Mouse (Mus musculus) hindbrain, embryonic 10.5 days (tissue): ENCODE results near the gene Magi3. TPM values are rescaled to one million over a fixed set of nuclear protein-coding genes. Genes with fewer than 3 reads are reported as not detected.

Experiments
- DNase-seq: peaks from one replicate; pipeline ENCODE4 v3.0.0-alpha.2; 2017; ENCODE audit warnings: low spot score
- H3K27ac ChIP-seq: fragments of 300-500 bp; sonication (generic); 2 replicates; pipeline ENCODE4 v1.5.1; 2016; ENCODE audit warnings: mild to moderate bottlenecking, moderate library complexity
- H3K27me3 ChIP-seq: fragments of 300-500 bp; sonication (generic); 2 replicates; pipeline ENCODE4 v1.6.1; 2016; ENCODE audit warnings: mild to moderate bottlenecking; ENCODE audit not compliant: poor library complexity, insufficient read depth, severe bottlenecking
- H3K36me3 ChIP-seq: fragments of 300-500 bp; sonication (generic); 2 replicates; pipeline ENCODE4 v1.6.1; 2016; ENCODE audit warnings: mild to moderate bottlenecking, moderate library complexity
- H3K4me1 ChIP-seq: fragments of 300-500 bp; sonication (generic); replicated peaks from 2 replicates; pipeline ENCODE4 v1.6.1; 2016; ENCODE audit warnings: mild to moderate bottlenecking
- H3K4me3 ChIP-seq: fragments of 300-500 bp; sonication (generic); 2 replicates; pipeline ENCODE4 v1.5.1; 2016; ENCODE audit warnings: mild to moderate bottlenecking, moderate library complexity
- H3K9me3 ChIP-seq: fragments of 300-500 bp; sonication (generic); 2 replicates; pipeline ENCODE4 v1.6.1; 2016; ENCODE audit warnings: mild to moderate bottlenecking, moderate library complexity
- WGBS: fragments of 180-500 bp; shearing (Covaris S2); methylation state at CpG from one replicate; pipeline ENCODE4 v1.1.7; 2016; 5-methylcytosine and 5-hydroxymethylcytosine counted together
- polyA plus RNA-seq: library from polyadenylated mRNA; unstranded; fragments of >200 nt; fragmentation: Nextera tagmentation; extraction: Ambion mirVana; gene quantifications from 2 replicates; pipeline ENCODE4 v1.2.1, GENCODE M21; 2016

Magi3 gene
- polyA plus RNA-seq, 1 experiment from 2014 or later: 3.8 TPM

DNA sequence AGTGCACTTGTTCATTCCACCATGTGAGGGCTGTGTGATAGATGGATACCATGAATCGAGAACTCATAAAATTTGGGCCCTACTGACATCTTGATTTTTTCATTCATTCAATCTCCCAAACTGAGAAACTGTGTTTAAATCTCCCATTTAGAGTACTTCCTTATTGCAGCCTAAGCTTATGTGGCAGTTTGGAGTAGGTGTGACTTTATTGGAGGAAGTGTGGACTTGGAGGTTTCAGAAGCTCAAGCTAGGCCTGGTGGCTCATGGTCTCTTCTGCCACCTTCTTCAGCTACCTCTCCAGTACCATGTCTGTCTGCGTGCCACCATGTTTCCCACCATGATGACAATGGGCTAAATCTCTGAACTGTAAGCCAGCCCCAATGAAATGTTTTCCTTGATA lies 15.9 kb upstream of the Magi3 start:
- 90% methylated on average over 2 of the region's 2 CpGs for WGBS
- no peaks in the 10 kb centered on the region for H3K36me3 ChIP-seq
- no peak overlapping the region for H3K27ac ChIP-seq
- H3K4me1 ChIP-seq: peaks cover 7% of the 10 kb centered on the region; the same call in 1 of the 2 replicates
- no peak for DNase-seq
- H3K4me3 ChIP-seq: no peak overlapping the region
- H3K9me3 ChIP-seq: no peaks in the 10 kb centered on the region
- no peaks in the 10 kb centered on the region for H3K27me3 ChIP-seq

GRCm38 (mm10) chr3:104235099-104235498 lies 14.9 kb upstream of the Magi3 start:
- Histone ChIP-seq H3K4me3 (no peak overlapping the region), H3K27me3 (no peaks in the 10 kb centered on the region), H3K9me3 (no peaks in the 10 kb centered on the region), H3K36me3 (no peaks in the 10 kb centered on the region), H3K4me1 (peaks cover 7% of the 10 kb centered on the region; the same call in 1 of the 2 replicates), H3K27ac (no peak overlapping the region)
- 89% methylated on average over 5 of the region's 5 CpGs for WGBS
- DNase-seq: no peak

GRCm38 (mm10) chr3:104233366-104234312 lies 13.5 kb upstream of the Magi3 start:
- DNase-seq: no peak
- H3K27me3 ChIP-seq: no peaks in the 10 kb centered on the region
- H3K4me3 ChIP-seq: no peak overlapping the region
- WGBS: 80% methylated on average over 7 of the region's 7 CpGs
- H3K36me3 ChIP-seq: no peaks in the 10 kb centered on the region
- H3K4me1 ChIP-seq: peaks cover 7% of the 10 kb centered on the region; the same call in 1 of the 2 replicates
- no peaks in the 10 kb centered on the region for H3K9me3 ChIP-seq
- no peak overlapping the region for H3K27ac ChIP-seq

- H3K27me3 ChIP-seq: no peaks in the 10 kb centered on the region
- H3K36me3 ChIP-seq: no peaks in the 10 kb centered on the region
- H3K4me3 ChIP-seq: no peak overlapping the region
- peak; percentile 10 for DNase-seq
- H3K9me3 ChIP-seq: no peaks in the 10 kb centered on the region
- 33% methylated on average over 5 of the region's 5 CpGs for WGBS
- no peak overlapping the region for H3K27ac ChIP-seq
- peaks cover 16% of the 10 kb centered on the region for H3K4me1 ChIP-seq
Observed at GRCm38 (mm10) chr3:104227438-104228111, 7.4 kb upstream of the Magi3 start.

DNA sequence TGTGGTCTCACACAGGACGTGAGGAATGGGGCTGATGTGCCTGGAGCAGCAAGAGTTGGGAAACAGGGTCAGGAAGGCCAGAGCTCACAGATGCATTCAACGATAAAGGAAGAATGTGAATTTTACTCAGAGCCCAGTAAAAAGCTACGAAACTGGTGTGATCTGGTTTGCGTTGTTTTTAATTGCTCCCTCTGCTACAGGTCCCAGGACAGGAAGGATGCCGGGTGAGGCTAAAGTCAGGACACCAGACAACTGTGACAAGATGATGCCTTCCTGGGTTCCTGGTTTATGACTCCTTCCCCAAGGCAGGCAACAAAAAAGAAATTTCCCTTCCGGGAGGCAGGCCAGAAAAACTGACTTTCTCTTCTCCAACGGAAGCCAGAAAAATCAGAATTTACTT lies 6.6 kb upstream of the Magi3 start:
- no peak for DNase-seq
- Histone ChIP-seq H3K4me1 (peaks cover 17% of the 10 kb centered on the region), H3K36me3 (no peaks in the 10 kb centered on the region), H3K4me3 (no peak overlapping the region), H3K27me3 (no peaks in the 10 kb centered on the region), H3K27ac (no peak overlapping the region), H3K9me3 (no peaks in the 10 kb centered on the region)
- WGBS: 79% methylated on average over 7 of the region's 7 CpGs

- peaks cover 4% of the 10 kb centered on the region; the same call in 1 of the 2 replicates for H3K27me3 ChIP-seq
- peaks cover 31% of the 10 kb centered on the region for H3K4me1 ChIP-seq
- DNase-seq: no peak
- no peaks in the 10 kb centered on the region for H3K36me3 ChIP-seq
- H3K27ac ChIP-seq: peak overlapping the region; percentile 94
- 13% methylated on average over 11 of the region's 11 CpGs for WGBS
- no peaks in the 10 kb centered on the region for H3K9me3 ChIP-seq
- H3K4me3 ChIP-seq: peak overlapping the region; percentile 89
Observed at GRCm38 (mm10) chr3:104221156-104221555, 982 bp upstream of the Magi3 start.

DNA sequence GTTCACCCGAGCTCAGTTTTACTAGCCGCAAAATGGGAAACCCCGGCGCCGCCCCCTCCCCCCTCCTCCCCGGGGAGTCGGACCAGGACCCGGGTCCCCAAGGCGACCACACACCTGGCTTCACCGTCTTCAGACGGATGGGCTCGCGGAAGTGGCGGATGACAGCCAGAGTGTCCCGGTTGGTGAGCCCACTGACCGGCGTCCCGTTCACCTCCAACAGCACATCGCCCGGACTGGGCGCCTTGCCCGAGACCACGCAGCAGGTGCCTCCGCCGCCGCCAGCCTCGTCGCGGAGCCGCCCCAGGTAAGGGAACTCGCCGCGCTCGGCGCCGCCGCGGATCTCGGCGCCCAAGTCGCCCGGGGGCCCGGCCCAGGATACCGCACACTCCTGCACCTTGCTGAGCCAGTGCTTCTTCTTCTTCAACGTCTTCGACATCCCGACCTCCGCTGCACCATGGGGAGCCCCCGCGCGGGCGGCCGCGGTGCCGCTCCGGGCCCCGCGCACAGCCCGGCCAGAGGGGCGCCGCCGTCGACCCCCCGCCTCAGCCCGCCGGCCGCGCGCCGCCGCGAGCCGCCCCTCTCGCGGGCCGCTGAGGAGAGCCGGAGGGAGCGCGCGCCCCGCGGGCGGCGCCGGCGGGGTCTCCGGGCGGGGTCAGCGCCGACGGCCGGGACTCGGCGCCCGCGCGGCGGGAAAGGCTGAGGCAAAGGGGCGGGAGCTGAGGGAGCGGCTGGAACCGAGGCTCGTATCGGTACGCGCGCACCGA lies 461 bp downstream of the Magi3 start:
- peaks cover 4% of the 10 kb centered on the region; the same call in 1 of the 2 replicates for H3K27me3 ChIP-seq
- no peaks in the 10 kb centered on the region for H3K9me3 ChIP-seq
- no peak for DNase-seq
- H3K4me3 ChIP-seq: peak overlapping the region; percentile 89
- peak overlapping the region; percentile 94 for H3K27ac ChIP-seq
- peaks cover 29% of the 10 kb centered on the region for H3K4me1 ChIP-seq
- WGBS: 3% methylated on average over 106 of the region's 107 CpGs
- no peaks in the 10 kb centered on the region for H3K36me3 ChIP-seq

GRCm38 (mm10) chr3:104218926-104219325 lies 1.2 kb downstream of the Magi3 start:
- Histone ChIP-seq H3K27me3 (peaks cover 4% of the 10 kb centered on the region; the same call in 1 of the 2 replicates), H3K4me1 (peaks cover 29% of the 10 kb centered on the region), H3K27ac (peak overlapping the region; percentile 94; the same call in 1 of the 2 replicates), H3K36me3 (no peaks in the 10 kb centered on the region), H3K4me3 (peak overlapping the region; percentile 89), H3K9me3 (no peaks in the 10 kb centered on the region)
- WGBS: 3% methylated on average over 15 of the region's 15 CpGs
- peak; percentile 40 for DNase-seq

DNA sequence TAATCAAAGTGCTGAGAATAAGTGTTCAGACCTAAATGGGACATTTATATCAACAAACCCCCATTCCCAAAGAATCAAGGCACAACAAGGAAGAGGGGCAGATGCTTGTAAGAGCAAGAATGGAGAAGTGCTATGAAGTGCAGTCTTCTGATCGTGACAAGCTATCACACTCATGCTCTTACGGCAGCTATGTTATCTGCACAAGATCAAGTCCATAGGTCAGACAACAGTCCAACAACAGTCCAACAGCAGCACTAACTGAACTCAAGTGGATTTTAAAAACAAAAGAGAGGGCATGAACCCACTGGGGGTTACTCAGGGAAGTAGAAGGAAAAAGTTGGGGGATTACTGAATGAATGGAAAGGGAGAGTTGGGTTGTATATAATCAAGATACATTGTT lies 30.4 kb downstream of the Magi3 start:
- H3K36me3 ChIP-seq: no peaks in the 10 kb centered on the region
- DNase-seq: no peak
- 94% methylated on average over 2 of the region's 2 CpGs for WGBS
- no peaks in the 10 kb centered on the region for H3K27me3 ChIP-seq
- H3K4me1 ChIP-seq: no peaks in the 10 kb centered on the region
- no peak overlapping the region for H3K27ac ChIP-seq
- H3K4me3 ChIP-seq: no peak overlapping the region
- no peaks in the 10 kb centered on the region for H3K9me3 ChIP-seq

DNA sequence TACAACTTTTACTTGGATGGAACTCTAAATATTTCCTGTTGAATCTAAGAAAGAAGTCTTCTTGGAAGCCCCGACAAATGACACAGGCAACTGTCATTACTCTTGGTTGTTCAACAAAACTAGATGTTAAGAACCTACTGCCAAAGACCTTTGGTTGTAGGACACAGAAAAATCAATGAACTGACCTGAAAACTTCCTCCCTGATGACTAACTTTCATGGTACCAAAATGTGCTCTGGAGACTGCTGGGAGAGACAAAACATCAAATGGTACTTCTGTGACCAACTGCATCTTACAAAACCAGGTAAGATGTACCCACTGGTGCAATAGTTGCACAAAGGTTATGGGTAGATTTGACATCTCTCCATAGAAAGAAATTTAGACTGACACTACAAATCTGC lies 30.9 kb downstream of the Magi3 start:
- Histone ChIP-seq H3K36me3 (no peaks in the 10 kb centered on the region), H3K27me3 (no peaks in the 10 kb centered on the region), H3K27ac (no peak overlapping the region), H3K9me3 (no peaks in the 10 kb centered on the region), H3K4me3 (no peak overlapping the region), H3K4me1 (no peaks in the 10 kb centered on the region)
- no peak for DNase-seq
- WGBS: 92% methylated on average over 1 of the region's 1 CpGs

DNA sequence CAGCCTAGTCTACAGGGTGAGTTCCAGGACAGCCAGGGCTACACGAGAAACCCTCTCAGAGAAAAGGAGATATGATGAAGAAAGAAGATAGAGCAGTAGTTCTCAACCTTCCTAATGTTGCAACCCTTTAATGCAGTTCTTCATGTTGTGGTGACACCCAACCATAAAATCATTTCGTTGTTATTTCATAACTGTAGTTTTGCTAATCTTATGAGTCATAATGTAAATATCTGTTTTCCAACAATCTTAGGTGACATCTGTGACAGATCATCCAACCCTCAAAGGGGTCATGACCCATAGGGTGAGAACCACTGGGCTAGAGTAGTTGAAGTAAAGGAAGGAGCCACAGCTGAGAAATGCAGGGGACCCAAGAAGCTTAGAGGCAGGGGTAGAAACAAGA lies 35.9 kb downstream of the Magi3 start:
- H3K36me3 ChIP-seq: no peaks in the 10 kb centered on the region
- H3K27ac ChIP-seq: no peak overlapping the region
- no peaks in the 10 kb centered on the region for H3K4me1 ChIP-seq
- H3K4me3 ChIP-seq: no peak overlapping the region
- 92% methylated on average over 2 of the region's 2 CpGs for WGBS
- no peak for DNase-seq
- no peaks in the 10 kb centered on the region for H3K27me3 ChIP-seq
- H3K9me3 ChIP-seq: no peaks in the 10 kb centered on the region

- Histone ChIP-seq H3K4me3 (no peak overlapping the region), H3K36me3 (peaks cover 3% of the 10 kb centered on the region), H3K27ac (no peak overlapping the region), H3K4me1 (no peaks in the 10 kb centered on the region), H3K27me3 (no peaks in the 10 kb centered on the region), H3K9me3 (no peaks in the 10 kb centered on the region)
- DNase-seq: no peak
- WGBS: 81% methylated on average over 2 of the region's 2 CpGs
Observed at GRCm38 (mm10) chr3:104183656-104184055, 36.5 kb downstream of the Magi3 start.
